Mouse (Mus musculus): ENCODE measurements at regions not wholly inside any gene's neighbourhood (a gene's known extent, or its start where the extent isn't known, plus 50 kb on each side); places are given as distances from the start of the nearest gene placed in this dataset.
A peak's percentile ranks its signal among the peaks of the same experiment; 100 is the strongest.
"Not testable (repeated sequence)": the region's sequence is repeated elsewhere in the genome, so short reads cannot be mapped to it uniquely, and the experiment has no call there.

DNA sequence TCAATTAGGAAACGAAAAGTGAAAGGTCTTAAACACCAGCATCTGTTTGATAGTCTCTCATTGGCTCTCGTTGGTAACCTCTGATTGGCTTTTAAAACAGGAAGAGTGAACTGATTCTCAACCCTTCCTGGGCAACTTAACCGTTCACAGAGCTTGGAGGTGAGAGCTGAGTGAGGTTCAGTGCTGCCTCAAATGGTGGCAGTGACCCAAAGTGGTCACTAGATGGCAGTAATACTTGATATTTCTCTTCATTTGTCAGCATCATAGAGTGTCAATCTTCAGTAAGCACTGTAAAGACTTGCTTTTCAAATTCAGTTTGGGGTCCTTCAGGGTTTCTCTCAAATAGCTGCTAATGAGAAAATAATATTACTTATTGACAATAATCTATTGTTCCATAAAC, 321.8 kb upstream of the Gdi2 start:
- H3K27ac ChIP-seq (ENCODE audit: low read depth, low read length); H3K9me3 ChIP-seq (ENCODE audit: control insufficient read depth, low read length); ATAC-seq (ENCODE audit: low read depth): not testable (repeated sequence)

DNA sequence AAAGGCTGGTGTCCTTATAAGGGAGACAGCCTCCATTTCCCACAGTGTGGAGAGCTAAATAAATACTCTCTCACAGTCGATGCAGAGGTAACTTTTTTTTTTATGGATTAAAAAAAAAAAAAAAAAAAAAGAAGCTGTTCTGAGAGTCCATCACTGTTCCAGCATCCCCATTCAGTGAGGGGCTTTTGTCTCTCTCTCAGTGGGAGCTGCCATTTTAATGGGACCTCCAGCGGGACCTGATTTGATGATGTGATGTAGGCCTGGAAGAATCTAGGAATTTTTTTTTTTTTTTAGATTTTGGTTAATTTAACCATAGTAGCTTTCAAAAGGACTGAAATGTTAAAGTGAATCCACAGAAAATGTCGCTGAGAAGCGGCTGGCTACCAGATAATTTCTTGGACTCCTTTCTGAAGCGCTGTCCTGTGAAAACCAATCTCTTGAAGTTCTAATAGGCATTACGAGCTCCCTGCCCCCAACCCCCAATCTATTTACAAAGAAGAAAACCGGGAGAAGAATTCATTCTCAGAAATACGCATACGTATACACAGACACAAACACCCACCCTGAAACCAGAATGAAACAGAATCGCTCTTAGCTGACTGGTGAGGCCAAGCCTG, 316.8 kb upstream of the Gdi2 start:
- 52% methylated on average over 10 of the region's 10 CpGs for WGBS
- not testable (repeated sequence) for H3K4me3 ChIP-seq (ENCODE audit: low read depth, low read length); H3K4me2 ChIP-seq (ENCODE audit: low read depth, low read length); H3K27ac ChIP-seq (ENCODE audit: low read depth, low read length); H3K4me1 ChIP-seq (ENCODE audit: control insufficient read depth, insufficient read depth, low read length); H3K27me3 ChIP-seq (ENCODE audit: control insufficient read depth, insufficient read depth, low read length); H3K36me3 ChIP-seq (ENCODE audit: control insufficient read depth, insufficient read depth, low read length); H3K9ac ChIP-seq (replicated peaks; ENCODE audit: low read depth, low read length); ATAC-seq (ENCODE audit: low read depth); H3K9me3 ChIP-seq (ENCODE audit: control insufficient read depth, low read length)

More for the DNA sequence above, 321.8 kb upstream of the Gdi2 start:
- H3K36me3 ChIP-seq (ENCODE audit: control insufficient read depth, insufficient read depth, low read length); H3K9ac ChIP-seq (replicated peaks; ENCODE audit: low read depth, low read length); H3K4me3 ChIP-seq (ENCODE audit: low read depth, low read length); H3K27me3 ChIP-seq (ENCODE audit: control insufficient read depth, insufficient read depth, low read length); H3K4me1 ChIP-seq (ENCODE audit: control insufficient read depth, insufficient read depth, low read length); H3K4me2 ChIP-seq (ENCODE audit: low read depth, low read length): not testable (repeated sequence)
- 44% methylated on average over 3 of the region's 3 CpGs for WGBS

DNA sequence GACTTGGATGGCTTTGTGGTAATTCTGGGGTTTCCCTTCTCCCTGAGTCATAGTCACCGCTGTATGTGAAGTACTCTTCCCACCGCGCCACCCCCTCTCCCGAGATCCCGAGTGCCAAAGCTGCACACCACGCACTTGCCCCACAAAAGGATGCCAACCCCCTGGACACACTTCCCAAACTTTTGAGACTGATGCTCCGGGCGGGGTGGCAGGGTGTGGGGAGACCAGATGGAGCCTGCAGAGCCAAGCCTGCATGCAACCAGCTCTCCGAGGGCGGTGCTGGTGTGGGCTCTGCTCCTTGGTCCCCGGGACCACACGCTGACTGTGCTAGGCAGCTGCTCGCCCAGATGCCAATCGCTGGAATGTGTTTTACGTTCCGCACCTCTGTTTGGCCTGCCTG, 316.2 kb upstream of the Gdi2 start:
- H3K27ac ChIP-seq (ENCODE audit: low read depth, low read length) = no peak overlapping the region
- H3K9me3 ChIP-seq (ENCODE audit: control insufficient read depth, low read length) = no peaks in the 10 kb centered on the region
- H3K36me3 ChIP-seq (ENCODE audit: control insufficient read depth, insufficient read depth, low read length) = no peaks in the 10 kb centered on the region
- no peak overlapping the region for H3K4me3 ChIP-seq (ENCODE audit: low read depth, low read length)
- no peaks in the 10 kb centered on the region for H3K27me3 ChIP-seq (ENCODE audit: control insufficient read depth, insufficient read depth, low read length)
- ATAC-seq (ENCODE audit: low read depth) = 0 out of 2 replicates have a peak, but pooled peaks have one; percentile 38
- H3K4me2 ChIP-seq (ENCODE audit: low read depth, low read length) = no peak overlapping the region
- no peaks in the 10 kb centered on the region for H3K4me1 ChIP-seq (ENCODE audit: control insufficient read depth, insufficient read depth, low read length)
- H3K9ac ChIP-seq (replicated peaks; ENCODE audit: low read depth, low read length) = no peak overlapping the region
- WGBS = 56% methylated on average over 16 of the region's 16 CpGs

DNA sequence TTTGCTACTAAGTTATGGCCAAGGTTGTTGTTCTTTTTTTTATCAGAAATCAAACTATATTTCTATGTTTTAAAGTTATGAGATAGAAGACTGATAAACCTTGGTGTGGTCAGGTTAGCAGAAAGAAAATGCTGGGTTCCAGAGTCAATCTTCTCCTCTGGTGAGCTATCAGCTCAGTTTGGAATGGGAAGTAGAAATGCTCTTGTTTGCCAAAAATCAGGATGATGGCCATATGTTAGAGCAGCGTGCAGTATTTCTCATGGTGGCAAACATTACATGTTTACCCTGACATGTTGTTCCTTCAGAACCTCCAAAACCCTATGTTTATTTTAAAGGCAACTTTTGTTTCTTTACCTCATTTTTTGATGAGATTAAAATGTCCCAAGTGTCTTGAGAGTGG, 279.5 kb upstream of the Gdi2 start:
- Histone ChIP-seq H3K36me3 (ENCODE audit: control insufficient read depth, insufficient read depth, low read length) (no peaks in the 10 kb centered on the region), H3K4me3 (ENCODE audit: low read depth, low read length) (no peak overlapping the region), H3K9ac (replicated peaks; ENCODE audit: low read depth, low read length) (no peak overlapping the region), H3K4me1 (ENCODE audit: control insufficient read depth, insufficient read depth, low read length) (no peaks in the 10 kb centered on the region), H3K27ac (ENCODE audit: low read depth, low read length) (no peak overlapping the region), H3K9me3 (ENCODE audit: control insufficient read depth, low read length) (no peaks in the 10 kb centered on the region), H3K27me3 (ENCODE audit: control insufficient read depth, insufficient read depth, low read length) (no peaks in the 10 kb centered on the region), H3K4me2 (ENCODE audit: low read depth, low read length) (no peak overlapping the region)
- WGBS = 87% methylated on average over 1 of the region's 1 CpGs
- no peak for ATAC-seq (ENCODE audit: low read depth)

DNA sequence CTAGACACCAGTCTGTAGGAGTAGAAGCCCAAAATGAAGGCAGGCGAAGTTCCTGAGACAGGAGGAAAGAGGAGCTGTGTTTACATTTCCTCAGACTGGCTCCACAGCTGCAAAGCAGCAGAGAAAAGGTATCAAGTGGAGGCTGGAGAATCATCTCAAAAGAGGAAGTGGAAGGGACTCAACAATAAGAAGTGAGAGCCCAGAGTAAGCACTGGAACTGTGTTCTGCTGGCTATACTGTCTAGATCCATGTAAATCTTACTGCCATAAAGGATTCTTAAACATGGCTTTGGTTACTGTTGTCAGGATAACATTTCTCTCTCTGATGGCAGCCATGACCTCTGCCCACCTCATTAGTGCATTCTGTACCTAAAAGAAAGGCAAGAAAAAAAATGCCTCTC, 261.7 kb upstream of the Gdi2 start:
- H3K9ac ChIP-seq (replicated peaks; ENCODE audit: low read depth, low read length); H3K4me2 ChIP-seq (ENCODE audit: low read depth, low read length); ATAC-seq (ENCODE audit: low read depth); H3K36me3 ChIP-seq (ENCODE audit: control insufficient read depth, insufficient read depth, low read length); H3K27ac ChIP-seq (ENCODE audit: low read depth, low read length); H3K4me1 ChIP-seq (ENCODE audit: control insufficient read depth, insufficient read depth, low read length); H3K27me3 ChIP-seq (ENCODE audit: control insufficient read depth, insufficient read depth, low read length); H3K4me3 ChIP-seq (ENCODE audit: low read depth, low read length); H3K9me3 ChIP-seq (ENCODE audit: control insufficient read depth, low read length): not testable (repeated sequence)
- 44% methylated on average over 1 of the region's 1 CpGs for WGBS
